Mouse (Mus musculus) midbrain, embryonic 12.5 days (tissue): ENCODE measurements at regions not wholly inside any gene's neighbourhood (a gene's known extent, or its start where the extent isn't known, plus 50 kb on each side); places are given as distances from the start of the nearest gene placed in this dataset.
A peak's percentile ranks its signal among the peaks of the same experiment; 100 is the strongest.

Experiments used
- ATAC-seq: fragments of 200-750 bp; cut with Nextera tagmentation; 2 replicates; pipeline ENCODE4 v1.8.0; 2017; ENCODE audit warnings: low read depth, moderate TSS enrichment, moderate library complexity; ENCODE audit not compliant: low FRiP score
- H3K27ac ChIP-seq: fragments of 300-500 bp; sonication (generic); replicated peaks from 2 replicates; pipeline ENCODE4 v1.5.1; 2016; ENCODE audit warnings: mild to moderate bottlenecking
- H3K27me3 ChIP-seq: fragments of 300-500 bp; sonication (generic); 2 replicates; pipeline ENCODE4 v1.6.1; 2016; ENCODE audit warnings: mild to moderate bottlenecking
- H3K36me3 ChIP-seq: fragments of 300-500 bp; sonication (generic); 2 replicates; pipeline ENCODE4 v1.6.1; 2016
- H3K4me1 ChIP-seq: fragments of 300-500 bp; sonication (generic); 2 replicates; pipeline ENCODE4 v1.6.1; 2016
- H3K4me2 ChIP-seq: fragments of 300-500 bp; sonication (generic); replicated peaks from 2 replicates; pipeline ENCODE4 v1.6.1; 2016; ENCODE audit warnings: mild to moderate bottlenecking, moderate library complexity
- H3K4me3 ChIP-seq: fragments of 300-500 bp; sonication (generic); 2 replicates; pipeline ENCODE4 v1.5.1; 2016; ENCODE audit warnings: mild to moderate bottlenecking
- H3K9ac ChIP-seq: fragments of 300-500 bp; sonication (generic); replicated peaks from 2 replicates; pipeline ENCODE4 v1.6.1; 2016; ENCODE audit warnings: mild to moderate bottlenecking, moderate library complexity
- H3K9me3 ChIP-seq: fragments of 300-500 bp; sonication (generic); 2 replicates; pipeline ENCODE4 v1.6.1; 2016; ENCODE audit warnings: mild to moderate bottlenecking
- WGBS: fragments of 180-500 bp; shearing (Covaris S2); methylation state at CpG from one replicate; pipeline ENCODE4 v1.1.7; 2016; 5-methylcytosine and 5-hydroxymethylcytosine counted together

GRCm38 (mm10) chr15:60693751-60694500, 159.7 kb downstream of the Fam84b start:
- no peaks in the 10 kb centered on the region for H3K27me3 ChIP-seq
- no peaks in the 10 kb centered on the region for H3K36me3 ChIP-seq
- no peak overlapping the region for H3K4me3 ChIP-seq
- 63% methylated on average over 7 of the region's 7 CpGs for WGBS
- no peak for ATAC-seq
- no peaks in the 10 kb centered on the region for H3K9me3 ChIP-seq
- no peak overlapping the region for H3K4me2 ChIP-seq
- peaks cover 13% of the 10 kb centered on the region; the same call in 1 of the 2 replicates for H3K4me1 ChIP-seq
- no peak overlapping the region for H3K27ac ChIP-seq
- H3K9ac ChIP-seq, result no peak overlapping the region

GRCm38 (mm10) chr15:60692718-60693597, 160.6 kb downstream of the Fam84b start:
- 17% methylated on average over 6 of the region's 6 CpGs for WGBS
- Histone ChIP-seq H3K4me2 (no peak overlapping the region), H3K4me1 (peaks cover 9% of the 10 kb centered on the region; the same call in 1 of the 2 replicates), H3K27me3 (no peaks in the 10 kb centered on the region), H3K36me3 (no peaks in the 10 kb centered on the region), H3K9ac (no peak overlapping the region), H3K27ac (no peak overlapping the region), H3K4me3 (no peak overlapping the region), H3K9me3 (no peaks in the 10 kb centered on the region)
- ATAC-seq, result no peak

- Histone ChIP-seq H3K4me3 (no peak overlapping the region), H3K4me2 (no peak overlapping the region), H3K27me3 (no peaks in the 10 kb centered on the region), H3K36me3 (no peaks in the 10 kb centered on the region), H3K9ac (no peak overlapping the region), H3K27ac (no peak overlapping the region), H3K9me3 (no peaks in the 10 kb centered on the region), H3K4me1 (peaks cover 9% of the 10 kb centered on the region; the same call in 1 of the 2 replicates)
- WGBS, result 13% methylated on average over 3 of the region's 3 CpGs
- ATAC-seq, result 0 out of 2 replicates have a peak, but pooled peaks have one; percentile 19
These were observed 161.4 kb downstream of the Fam84b start for GRCm38 (mm10) chr15:60692149-60692548.

- H3K9ac ChIP-seq, result no peak overlapping the region
- no peak overlapping the region for H3K4me3 ChIP-seq
- WGBS, result 85% methylated on average over 3 of the region's 3 CpGs
- no peaks in the 10 kb centered on the region for H3K27me3 ChIP-seq
- H3K9me3 ChIP-seq, result no peaks in the 10 kb centered on the region
- no peak for ATAC-seq
- no peaks in the 10 kb centered on the region for H3K4me1 ChIP-seq
- H3K36me3 ChIP-seq, result no peaks in the 10 kb centered on the region
- no peak overlapping the region for H3K27ac ChIP-seq
- no peak overlapping the region for H3K4me2 ChIP-seq
These were observed 176.2 kb downstream of the Fam84b start for GRCm38 (mm10) chr15:60677397-60677796.

GRCm38 (mm10) chr15:60657572-60657971, 196.0 kb downstream of the Fam84b start:
- Histone ChIP-seq H3K9ac (no peak overlapping the region), H3K27ac (no peak overlapping the region), H3K27me3 (no peaks in the 10 kb centered on the region), H3K4me2 (no peak overlapping the region), H3K9me3 (no peaks in the 10 kb centered on the region), H3K4me1 (no peaks in the 10 kb centered on the region), H3K4me3 (no peak overlapping the region), H3K36me3 (no peaks in the 10 kb centered on the region)
- no peak for ATAC-seq
- 78% methylated on average over 7 of the region's 7 CpGs for WGBS

GRCm38 (mm10) chr15:60655113-60655512, 198.5 kb downstream of the Fam84b start:
- Histone ChIP-seq H3K9ac (no peak overlapping the region), H3K4me2 (no peak overlapping the region), H3K9me3 (no peaks in the 10 kb centered on the region), H3K4me1 (no peaks in the 10 kb centered on the region), H3K27ac (no peak overlapping the region), H3K36me3 (no peaks in the 10 kb centered on the region), H3K27me3 (no peaks in the 10 kb centered on the region), H3K4me3 (no peak overlapping the region)
- no peak for ATAC-seq
- WGBS, result 81% methylated on average over 3 of the region's 3 CpGs

GRCm38 (mm10) chr15:60649252-60649651, 204.3 kb downstream of the Fam84b start:
- no peaks in the 10 kb centered on the region for H3K4me1 ChIP-seq
- H3K4me3 ChIP-seq, result no peak overlapping the region
- H3K4me2 ChIP-seq, result no peak overlapping the region
- H3K36me3 ChIP-seq, result no peaks in the 10 kb centered on the region
- H3K27ac ChIP-seq, result no peak overlapping the region
- no peaks in the 10 kb centered on the region for H3K27me3 ChIP-seq
- WGBS, result 91% methylated on average over 2 of the region's 2 CpGs
- ATAC-seq, result no peak
- H3K9me3 ChIP-seq, result no peaks in the 10 kb centered on the region
- H3K9ac ChIP-seq, result no peak overlapping the region

GRCm38 (mm10) chr15:60641770-60642169, 211.8 kb downstream of the Fam84b start:
- Histone ChIP-seq H3K4me2 (no peak overlapping the region), H3K9ac (no peak overlapping the region), H3K27me3 (no peaks in the 10 kb centered on the region), H3K36me3 (no peaks in the 10 kb centered on the region), H3K27ac (no peak overlapping the region), H3K4me3 (no peak overlapping the region), H3K4me1 (no peaks in the 10 kb centered on the region), H3K9me3 (no peaks in the 10 kb centered on the region)
- 89% methylated on average over 1 of the region's 1 CpGs for WGBS
- no peak for ATAC-seq

- Histone ChIP-seq H3K9me3 (no peaks in the 10 kb centered on the region), H3K27me3 (no peaks in the 10 kb centered on the region), H3K4me3 (no peak overlapping the region), H3K4me2 (no peak overlapping the region), H3K27ac (no peak overlapping the region), H3K36me3 (no peaks in the 10 kb centered on the region), H3K9ac (no peak overlapping the region), H3K4me1 (peaks cover 12% of the 10 kb centered on the region)
- 32% methylated on average over 3 of the region's 3 CpGs for WGBS
- peak; percentile 82 for ATAC-seq
These were observed 220.1 kb downstream of the Fam84b start for GRCm38 (mm10) chr15:60633457-60633850.

GRCm38 (mm10) chr15:60632789-60633456, 220.7 kb downstream of the Fam84b start:
- no peak overlapping the region for H3K4me2 ChIP-seq
- no peaks in the 10 kb centered on the region for H3K36me3 ChIP-seq
- 34% methylated on average over 4 of the region's 4 CpGs for WGBS
- no peak overlapping the region; the same call in 1 of the 2 replicates for H3K27ac ChIP-seq
- H3K4me3 ChIP-seq, result no peak overlapping the region
- H3K4me1 ChIP-seq, result peaks cover 12% of the 10 kb centered on the region
- H3K9ac ChIP-seq, result no peak overlapping the region
- ATAC-seq, result peak; percentile 77
- no peaks in the 10 kb centered on the region for H3K27me3 ChIP-seq
- H3K9me3 ChIP-seq, result no peaks in the 10 kb centered on the region

- no peak overlapping the region for H3K4me2 ChIP-seq
- no peak overlapping the region for H3K4me3 ChIP-seq
- no peaks in the 10 kb centered on the region for H3K36me3 ChIP-seq
- H3K27ac ChIP-seq, result no peak overlapping the region
- no peaks in the 10 kb centered on the region for H3K9me3 ChIP-seq
- ATAC-seq, result no peak
- H3K27me3 ChIP-seq, result no peaks in the 10 kb centered on the region
- peaks cover 12% of the 10 kb centered on the region for H3K4me1 ChIP-seq
- WGBS, result 86% methylated on average over 7 of the region's 7 CpGs
- no peak overlapping the region for H3K9ac ChIP-seq
These were observed 222.7 kb downstream of the Fam84b start for GRCm38 (mm10) chr15:60630756-60631402.
